Mouse (Mus musculus): ENCODE measurements around the gene Amot.

DNA sequence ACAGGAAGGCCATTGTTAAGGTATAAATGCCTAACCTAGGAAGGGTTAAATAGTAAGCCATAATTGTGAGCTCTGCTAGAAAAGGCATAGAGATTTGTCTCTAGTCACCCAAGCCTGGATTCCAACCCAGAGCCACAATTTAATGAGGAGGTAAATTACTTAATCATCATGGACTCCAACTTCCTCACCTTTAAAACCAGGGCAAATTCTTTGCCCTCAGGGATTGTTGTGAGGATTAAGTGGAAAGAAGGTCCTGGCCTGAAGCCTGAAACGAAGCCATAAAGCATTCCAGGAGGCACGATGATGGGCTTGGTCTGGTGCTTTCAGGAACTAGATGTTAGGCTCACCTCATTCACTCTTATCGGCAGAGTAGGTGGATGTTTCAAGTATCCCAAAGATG, 5.7 kb upstream of the Amot start:
- TF ChIP-seq CTCF (conservative IDR thresholded peaks at IDR 0.05; ENCODE audit: low read length) (no peak), POU5F1 (IDR thresholded peaks at IDR 0.05; ENCODE audit: borderline replicate concordance, low read length) (no peak), NANOG (IDR thresholded peaks at IDR 0.05; ENCODE audit: borderline replicate concordance, low read length) (no peak)

All from E14TG2a.4 (cell line).